Mouse (Mus musculus) left cerebral cortex, postnatal 25 days (tissue): Measurements from ENCODE around the gene Gm10230. TPM values are rescaled to one million over a fixed set of nuclear protein-coding genes. Genes with fewer than 3 reads are reported as not detected.
"Not testable (repeated sequence)": the region's sequence is repeated elsewhere in the genome, so short reads cannot be mapped to it uniquely, and the experiment has no call there.

Experiments
- DNase-seq, 2 experiments: peaks; one replicate each; pipeline ENCODE4 v3.0.0; 2022; ENCODE audit warnings: low spot score in 2 of 2, mixed read lengths in 1 of 2
- intact Hi-C: fragments of 180-260 bp; cut with DNase I; formaldehyde crosslinking; loops from one replicate; pipeline ENCODE4 v1.15.1; 2025
- microRNA-seq, 2 experiments: library from miRNA; unstranded; fragments of <30 nt; microRNA quantifications; one replicate each; pipeline ENCODE4 v1.2.0; 2022
- total RNA-seq, 2 experiments: library from RNA; stranded (reverse); gene quantifications; 2 replicates each; pipeline ENCODE4 v1.2.3; 2021

Gm10230 gene
- total RNA-seq, result not detected

- intact Hi-C loops, DNase-seq: not testable (repeated sequence)
These were observed at the start of gene Gm10230 for GRCm38 (mm10) chrX:27494782-27495181. Gene Gm10230 (minus strand): TSS chrX:27494882.

Small RNA genes within 50 kb of the gene (microRNA-seq; reads per million reads assigned to microRNA genes)
- gene Gm44452, result 0 reads per million in 2 experiments
